Mouse (Mus musculus) midbrain, embryonic 15.5 days (tissue): ENCODE results near the gene Il17d. TPM values are rescaled to one million over a fixed set of nuclear protein-coding genes. Genes with fewer than 3 reads are reported as not detected.

Experiments
- ATAC-seq: fragments of 200-750 bp; cut with Nextera tagmentation; replicated peaks from 2 replicates; pipeline ENCODE4 v1.8.0; 2017; ENCODE audit warnings: moderate TSS enrichment
- H3K27ac ChIP-seq: fragments of 300-500 bp; sonication (generic); 2 replicates; pipeline ENCODE4 v1.5.1; 2015; ENCODE audit warnings: mild to moderate bottlenecking, inconsistent platforms
- H3K27me3 ChIP-seq: fragments of 300-500 bp; sonication (generic); replicated peaks from 2 replicates; pipeline ENCODE4 v1.6.1; 2015; ENCODE audit warnings: inconsistent platforms
- H3K36me3 ChIP-seq: fragments of 300-500 bp; sonication (generic); replicated peaks from 2 replicates; pipeline ENCODE4 v1.6.1; 2015; ENCODE audit warnings: inconsistent platforms
- H3K4me1 ChIP-seq: fragments of 300-500 bp; sonication (generic); 2 replicates; pipeline ENCODE4 v1.6.1; 2015; ENCODE audit warnings: inconsistent platforms
- H3K4me2 ChIP-seq: fragments of 300-500 bp; sonication (generic); 2 replicates; pipeline ENCODE4 v1.6.1; 2015; ENCODE audit warnings: inconsistent platforms, mild to moderate bottlenecking, moderate library complexity
- H3K4me3 ChIP-seq: fragments of 300-500 bp; sonication (generic); 2 replicates; pipeline ENCODE4 v1.5.1; 2015; ENCODE audit warnings: mild to moderate bottlenecking, inconsistent platforms
- H3K9ac ChIP-seq: fragments of 300-500 bp; sonication (generic); 2 replicates; pipeline ENCODE4 v1.6.1; 2015; ENCODE audit warnings: mild to moderate bottlenecking, inconsistent platforms
- H3K9me3 ChIP-seq: fragments of 300-500 bp; sonication (generic); 2 replicates; pipeline ENCODE4 v1.6.1; 2016; ENCODE audit warnings: inconsistent platforms
- WGBS: fragments of 180-500 bp; shearing (Covaris S2); methylation state at CpG from one replicate; pipeline ENCODE4 v1.1.7; 2015; ENCODE audit warnings: mixed read lengths; 5-methylcytosine and 5-hydroxymethylcytosine counted together
- polyA plus RNA-seq: library from polyadenylated mRNA; unstranded; fragments of >200 nt; fragmentation: Nextera tagmentation; extraction: Ambion mirVana; gene quantifications from 2 replicates; pipeline ENCODE4 v1.2.1, GENCODE M21; 2015

Gene Il17d
- polyA plus RNA-seq, result 6.9 and 7.0 TPM in 2 replicates

GRCm38 (mm10) chr14:57524671-57525387 lies at the start of gene Il17d:
TSS of gene Il17d (plus strand) at chr14:57524777.
- Histone ChIP-seq H3K4me3 (peak within 1 kb of the TSS; percentile 89), H3K4me2 (peak within 1 kb of the TSS; percentile 71), H3K27me3 (peaks cover 7% of the 10 kb centered on the region), H3K27ac (peak within 1 kb of the TSS; percentile 80), H3K4me1 (peaks cover 23% of the 10 kb centered on the region), H3K36me3 (no peaks in the 10 kb centered on the region), H3K9ac (peak within 1 kb of the TSS; percentile 72), H3K9me3 (no peaks in the 10 kb centered on the region)
- peak; percentile 63 for ATAC-seq
- WGBS, result under 1% methylated on average over 69 of the region's 104 CpGs

DNA sequence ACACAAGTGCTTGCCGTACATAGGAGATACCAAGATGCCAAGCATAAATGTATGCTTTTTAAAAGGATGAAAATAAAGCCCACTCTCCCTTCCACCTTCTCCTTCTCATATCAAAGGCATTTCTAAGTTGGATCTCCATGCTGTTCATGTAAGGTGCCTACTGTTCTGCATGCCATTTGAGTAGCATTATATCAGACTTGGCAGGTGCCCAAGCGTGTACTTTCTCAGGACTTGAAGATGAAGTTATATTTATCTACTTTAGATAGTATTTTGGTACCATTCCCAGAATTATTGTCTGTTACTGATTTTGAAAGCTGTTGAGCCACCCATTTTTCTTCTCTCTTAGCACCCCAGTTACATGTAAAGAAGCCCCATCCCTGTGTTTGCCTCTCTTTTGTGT lies 49.5 kb upstream of the Il17d start:
- H3K9ac ChIP-seq, result no peak overlapping the region
- ATAC-seq, result no peak
- no peak overlapping the region for H3K27ac ChIP-seq
- H3K27me3 ChIP-seq, result no peaks in the 10 kb centered on the region
- H3K4me1 ChIP-seq, result no peaks in the 10 kb centered on the region
- no peaks in the 10 kb centered on the region for H3K36me3 ChIP-seq
- WGBS, result 96% methylated on average over 2 of the region's 2 CpGs
- no peak overlapping the region for H3K4me3 ChIP-seq
- H3K4me2 ChIP-seq, result no peak overlapping the region
- no peaks in the 10 kb centered on the region for H3K9me3 ChIP-seq

- Histone ChIP-seq H3K27ac (no peak overlapping the region), H3K36me3 (no peaks in the 10 kb centered on the region), H3K4me3 (no peak overlapping the region), H3K9me3 (no peaks in the 10 kb centered on the region), H3K27me3 (no peaks in the 10 kb centered on the region), H3K4me2 (no peak overlapping the region), H3K9ac (no peak overlapping the region), H3K4me1 (no peaks in the 10 kb centered on the region)
- ATAC-seq, result no peak
- 91% methylated on average over 2 of the region's 2 CpGs for WGBS
These were observed 42.3 kb upstream of the Il17d start for GRCm38 (mm10) chr14:57482262-57482661.

DNA sequence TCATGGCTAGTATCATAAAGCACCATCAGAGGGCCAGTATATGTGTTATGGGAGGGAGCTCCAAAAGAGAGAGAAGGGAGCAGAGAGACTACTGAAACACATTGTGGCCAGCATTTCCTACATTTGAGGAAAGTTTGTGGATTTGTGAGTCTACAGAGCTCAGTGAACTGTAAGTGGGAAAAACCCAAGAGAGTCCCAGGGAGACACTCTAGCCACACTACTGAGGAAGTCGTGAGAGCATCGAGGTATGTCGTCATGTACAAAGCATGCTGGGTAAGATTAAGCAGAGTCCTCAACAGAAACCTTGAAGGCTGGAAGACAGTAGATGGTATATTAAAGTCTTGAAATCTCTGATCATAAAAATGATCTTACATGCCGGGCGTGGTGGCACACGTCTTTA lies 40.4 kb upstream of the Il17d start:
- ATAC-seq, result no peak
- H3K9ac ChIP-seq, result no peak overlapping the region
- H3K4me3 ChIP-seq, result no peak overlapping the region
- 92% methylated on average over 6 of the region's 6 CpGs for WGBS
- H3K27ac ChIP-seq, result no peak overlapping the region
- no peaks in the 10 kb centered on the region for H3K27me3 ChIP-seq
- no peaks in the 10 kb centered on the region for H3K9me3 ChIP-seq
- no peaks in the 10 kb centered on the region for H3K4me1 ChIP-seq
- H3K4me2 ChIP-seq, result no peak overlapping the region
- no peaks in the 10 kb centered on the region for H3K36me3 ChIP-seq

GRCm38 (mm10) chr14:57489696-57490095 lies 34.9 kb upstream of the Il17d start:
- no peaks in the 10 kb centered on the region for H3K27me3 ChIP-seq
- H3K4me2 ChIP-seq, result no peak overlapping the region
- H3K36me3 ChIP-seq, result no peaks in the 10 kb centered on the region
- H3K4me1 ChIP-seq, result no peaks in the 10 kb centered on the region
- no peaks in the 10 kb centered on the region for H3K9me3 ChIP-seq
- no peak for ATAC-seq
- H3K4me3 ChIP-seq, result no peak overlapping the region
- no peak overlapping the region for H3K27ac ChIP-seq
- 85% methylated on average over 3 of the region's 3 CpGs for WGBS
- H3K9ac ChIP-seq, result no peak overlapping the region

DNA sequence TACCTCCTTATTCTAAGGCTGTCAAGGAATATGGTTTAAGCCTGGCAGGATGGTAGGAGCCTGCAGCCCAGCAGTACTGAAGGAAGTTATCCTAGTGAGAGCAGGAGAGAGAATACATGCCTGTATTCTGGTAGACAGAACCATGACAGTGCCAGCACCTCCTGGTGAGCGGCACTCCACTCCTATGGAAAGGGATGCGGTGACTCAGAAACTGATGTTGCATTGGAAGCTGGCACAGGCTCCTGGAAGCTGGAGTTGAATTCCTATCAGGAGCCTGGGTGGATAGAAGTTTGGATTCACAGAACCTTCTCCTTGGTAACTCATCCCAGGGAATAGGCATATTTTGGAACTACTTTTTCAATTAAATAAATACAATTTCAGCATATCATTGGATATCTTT lies 30.7 kb upstream of the Il17d start:
- no peak overlapping the region for H3K27ac ChIP-seq
- H3K9ac ChIP-seq, result no peak overlapping the region
- 93% methylated on average over 2 of the region's 2 CpGs for WGBS
- no peaks in the 10 kb centered on the region for H3K9me3 ChIP-seq
- ATAC-seq, result no peak
- no peak overlapping the region for H3K4me2 ChIP-seq
- no peaks in the 10 kb centered on the region for H3K27me3 ChIP-seq
- H3K36me3 ChIP-seq, result no peaks in the 10 kb centered on the region
- H3K4me3 ChIP-seq, result no peak overlapping the region
- H3K4me1 ChIP-seq, result no peaks in the 10 kb centered on the region

GRCm38 (mm10) chr14:57503729-57504128 lies 20.8 kb upstream of the Il17d start:
- no peak for ATAC-seq
- Histone ChIP-seq H3K36me3 (0 out of 2 replicates have a peak, but pooled peaks cover 2% of the 10 kb centered on the region), H3K4me3 (no peak overlapping the region), H3K4me2 (no peak overlapping the region), H3K4me1 (no peaks in the 10 kb centered on the region), H3K9ac (no peak overlapping the region), H3K9me3 (no peaks in the 10 kb centered on the region), H3K27ac (no peak overlapping the region), H3K27me3 (no peaks in the 10 kb centered on the region)
- 88% methylated on average over 6 of the region's 6 CpGs for WGBS

DNA sequence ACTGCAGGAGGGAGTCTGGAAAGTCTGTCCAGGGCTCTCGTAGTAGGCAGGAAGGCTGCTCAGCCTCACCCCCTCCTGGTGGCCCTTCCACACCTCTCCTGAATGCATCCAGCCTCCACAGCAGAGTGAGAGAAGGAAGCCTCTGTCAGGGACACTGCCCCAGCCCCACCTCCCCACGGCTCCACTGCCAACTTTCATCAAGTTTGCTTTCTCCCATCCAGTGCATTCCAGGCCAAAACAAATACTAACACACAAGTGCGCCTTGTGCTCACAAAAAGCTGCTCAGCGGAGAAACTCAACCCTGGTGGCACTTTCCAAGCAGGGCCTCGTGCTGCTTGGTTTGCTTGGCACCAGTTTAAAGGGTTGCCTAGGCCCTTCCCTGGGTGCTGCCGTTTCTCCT lies 15.0 kb upstream of the Il17d start:
- ATAC-seq, result peak; percentile 80
- Histone ChIP-seq H3K27me3 (no peaks in the 10 kb centered on the region), H3K27ac (no peak overlapping the region), H3K4me1 (no peaks in the 10 kb centered on the region), H3K4me2 (no peak overlapping the region), H3K9ac (no peak overlapping the region), H3K9me3 (no peaks in the 10 kb centered on the region), H3K4me3 (no peak overlapping the region), H3K36me3 (no peaks in the 10 kb centered on the region)
- WGBS, result 67% methylated on average over 6 of the region's 6 CpGs

DNA sequence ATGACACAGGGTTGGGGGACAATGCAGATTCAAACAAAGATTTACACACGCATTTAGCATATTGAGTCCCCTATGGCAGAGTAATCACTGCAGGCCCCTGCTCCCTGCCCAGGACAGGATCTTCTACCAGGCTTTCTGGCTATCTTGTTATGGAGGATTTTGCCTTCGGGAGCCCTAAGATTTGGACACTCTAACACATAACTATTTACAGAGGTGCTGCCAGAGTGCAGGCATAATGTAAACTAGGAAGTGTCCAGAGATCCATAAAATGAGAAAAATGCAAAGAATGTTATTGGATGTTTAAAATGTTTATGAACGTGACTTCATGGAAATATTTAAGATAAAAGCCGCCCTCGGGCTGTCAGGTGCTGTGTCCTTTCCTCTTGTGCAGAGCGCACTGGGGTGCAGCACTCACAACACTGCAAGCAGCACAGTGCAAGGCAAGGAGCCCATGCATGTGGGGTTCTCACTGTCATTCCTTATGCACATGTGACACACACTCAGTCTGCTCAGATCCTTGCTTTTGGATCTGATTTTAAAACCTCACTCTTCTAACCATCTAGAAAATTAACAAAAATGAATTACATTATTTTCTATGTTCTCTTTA lies 9.3 kb upstream of the Il17d start:
- 0 out of 2 replicates have a peak, but pooled peaks cover 5% of the 10 kb centered on the region for H3K36me3 ChIP-seq
- ATAC-seq, result no peak
- no peak overlapping the region for H3K4me2 ChIP-seq
- H3K9me3 ChIP-seq, result no peaks in the 10 kb centered on the region
- H3K9ac ChIP-seq, result no peak overlapping the region
- no peak overlapping the region for H3K4me3 ChIP-seq
- no peaks in the 10 kb centered on the region for H3K27me3 ChIP-seq
- no peaks in the 10 kb centered on the region for H3K4me1 ChIP-seq
- no peak overlapping the region for H3K27ac ChIP-seq
- WGBS, result 83% methylated on average over 6 of the region's 6 CpGs

- Histone ChIP-seq H3K27ac (no peak overlapping the region), H3K4me2 (no peak overlapping the region), H3K9me3 (no peaks in the 10 kb centered on the region), H3K4me1 (no peaks in the 10 kb centered on the region), H3K9ac (no peak overlapping the region), H3K27me3 (no peaks in the 10 kb centered on the region), H3K4me3 (no peak overlapping the region), H3K36me3 (0 out of 2 replicates have a peak, but pooled peaks cover 5% of the 10 kb centered on the region)
- 85% methylated on average over 7 of the region's 7 CpGs for WGBS
- ATAC-seq, result no peak
These were observed 7.6 kb upstream of the Il17d start for GRCm38 (mm10) chr14:57517001-57517400.

- Histone ChIP-seq H3K4me3 (no peak overlapping the region), H3K4me1 (peaks cover 17% of the 10 kb centered on the region), H3K9ac (no peak overlapping the region), H3K9me3 (no peaks in the 10 kb centered on the region), H3K27ac (no peak overlapping the region), H3K27me3 (peaks cover 7% of the 10 kb centered on the region), H3K36me3 (0 out of 2 replicates have a peak, but pooled peaks cover 1% of the 10 kb centered on the region), H3K4me2 (peak overlapping the region; percentile 71; the same call in 1 of the 2 replicates)
- no peak for ATAC-seq
- 88% methylated on average over 9 of the region's 9 CpGs for WGBS
These were observed 815 bp upstream of the Il17d start for GRCm38 (mm10) chr14:57523762-57524161.

- H3K4me1 ChIP-seq, result peaks cover 23% of the 10 kb centered on the region
- no peaks in the 10 kb centered on the region for H3K9me3 ChIP-seq
- ATAC-seq, result peak; percentile 87
- H3K4me2 ChIP-seq, result peak overlapping the region; percentile 71
- H3K27me3 ChIP-seq, result peaks cover 7% of the 10 kb centered on the region
- no peaks in the 10 kb centered on the region for H3K36me3 ChIP-seq
- H3K9ac ChIP-seq, result peak overlapping the region; percentile 72
- H3K27ac ChIP-seq, result peak overlapping the region; percentile 80
- H3K4me3 ChIP-seq, result peak overlapping the region; percentile 89
- WGBS, result 1% methylated on average over 52 of the region's 60 CpGs
These were observed 942 bp downstream of the Il17d start for GRCm38 (mm10) chr14:57525388-57526049.
